Mouse (Mus musculus) brown adipose tissue, adult 24 weeks (tissue): Measurements from ENCODE around the gene Ldb3. TPM values are rescaled to one million over a fixed set of nuclear protein-coding genes. Genes with fewer than 3 reads are reported as not detected.

Experiments used
- H3K27ac ChIP-seq: fragments of 200-500 bp; replicated peaks from 2 replicates; pipeline ENCODE4 v1.5.1; 2012; ENCODE audit warnings: low read depth, mild to moderate bottlenecking, low read length
- H3K4me1 ChIP-seq: fragments of 200-500 bp; 2 replicates; pipeline ENCODE4 v1.6.1; 2012; ENCODE audit warnings: low read length, mixed read lengths; ENCODE audit not compliant: control insufficient read depth, insufficient read depth, insufficient read length
- H3K4me3 ChIP-seq: fragments of 200-500 bp; 2 replicates; pipeline ENCODE4 v1.5.1; 2012; ENCODE audit warnings: low read depth, mild to moderate bottlenecking, low read length, moderate library complexity; ENCODE audit not compliant: insufficient read depth
- polyA plus RNA-seq: library from polyadenylated mRNA; stranded (reverse); fragments of >200 nt; gene quantifications from 2 replicates; pipeline ENCODE4 v1.2.4, GENCODE M21; 2012; ENCODE audit not compliant: missing spikeins, insufficient read depth, insufficient read length

Ldb3 gene
- polyA plus RNA-seq, 1 experiment, result 12.4 TPM

- H3K4me1 ChIP-seq, result peaks cover 2% of the 10 kb centered on the region
Observed at GRCm38 (mm10) chr14:34501447-34501803, 87.1 kb downstream of the Ldb3 start.

GRCm38 (mm10) chr14:34500309-34500708 lies 88.2 kb downstream of the Ldb3 start:
- Histone ChIP-seq H3K4me1 (peaks cover 2% of the 10 kb centered on the region), H3K4me3 (no peak overlapping the region), H3K27ac (peak overlapping the region; percentile 7; the same call in 1 of the 2 replicates)

More at GRCm38 (mm10) chr14:34501447-34501803, 87.1 kb downstream of the Ldb3 start:
- H3K27ac ChIP-seq, result peak overlapping the region; percentile 70; the same call in 1 of the 2 replicates
- H3K4me3 ChIP-seq, result peak overlapping the region; percentile 98

DNA sequence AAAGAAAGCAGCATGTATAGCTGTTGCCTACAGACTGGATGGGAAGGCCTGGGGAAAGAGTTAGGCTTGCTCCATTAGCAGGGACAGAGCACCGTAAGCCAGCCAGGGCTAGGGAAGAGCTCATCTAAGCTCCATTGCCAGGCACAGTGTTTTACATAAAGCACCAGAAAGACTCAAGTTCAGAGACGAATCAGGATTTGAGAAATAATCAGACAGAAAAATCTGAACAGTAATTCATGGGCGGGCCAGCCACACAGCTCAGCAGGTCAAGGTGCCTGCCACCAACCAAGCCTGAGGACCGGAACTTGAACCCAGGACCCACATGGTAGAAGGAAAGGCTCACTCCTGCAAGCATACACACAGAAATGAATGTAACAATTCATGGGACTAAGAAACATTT lies 88.8 kb downstream of the Ldb3 start:
- Histone ChIP-seq H3K4me3 (no peak overlapping the region), H3K27ac (no peak overlapping the region), H3K4me1 (peaks cover 2% of the 10 kb centered on the region)

DNA sequence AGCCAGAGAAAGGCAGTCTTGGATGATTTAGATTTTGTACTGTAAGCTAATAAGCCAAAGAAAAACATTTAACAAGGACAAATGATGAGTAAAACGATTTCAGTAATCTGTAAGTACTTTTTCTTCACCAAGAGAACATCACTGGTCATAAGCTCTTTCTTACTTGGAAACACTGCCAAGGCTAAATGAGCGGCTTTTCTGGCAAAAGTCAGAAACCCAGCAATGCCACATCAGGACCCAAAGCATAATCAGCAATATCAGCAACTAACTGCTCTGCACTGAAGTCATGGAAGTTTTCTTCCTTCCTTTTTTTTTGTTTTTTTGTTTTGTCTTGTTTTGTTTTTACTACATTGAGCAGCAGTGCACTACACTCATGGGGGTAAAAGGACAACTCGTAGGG lies 91.1 kb downstream of the Ldb3 start:
- Histone ChIP-seq H3K27ac (no peak overlapping the region), H3K4me3 (no peak overlapping the region), H3K4me1 (peaks cover 2% of the 10 kb centered on the region)

GRCm38 (mm10) chr14:34493682-34494081 lies 94.8 kb downstream of the Ldb3 start:
- Histone ChIP-seq H3K4me3 (no peak overlapping the region), H3K4me1 (peaks cover 6% of the 10 kb centered on the region), H3K27ac (no peak overlapping the region)

DNA sequence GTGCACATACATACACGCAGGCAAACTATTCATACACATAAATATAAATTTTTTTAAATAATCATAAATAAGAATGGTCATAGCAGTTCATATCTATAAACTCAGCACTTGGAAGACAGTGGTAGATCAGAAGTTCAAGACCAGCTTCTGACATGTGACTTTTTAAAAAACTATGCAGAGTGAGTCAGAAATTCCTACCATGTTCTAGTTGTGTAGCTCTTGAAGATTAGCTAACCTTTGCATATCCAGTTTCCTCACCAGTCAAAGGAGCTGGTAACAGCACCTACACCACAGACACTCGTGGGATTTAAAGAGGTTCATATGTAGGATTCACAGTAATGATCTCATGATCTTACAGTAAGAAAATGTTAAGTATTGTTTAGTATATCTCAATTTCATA lies 95.8 kb downstream of the Ldb3 start:
- H3K4me1 ChIP-seq, result peaks cover 9% of the 10 kb centered on the region
- H3K4me3 ChIP-seq, result no peak overlapping the region
- no peak overlapping the region for H3K27ac ChIP-seq

DNA sequence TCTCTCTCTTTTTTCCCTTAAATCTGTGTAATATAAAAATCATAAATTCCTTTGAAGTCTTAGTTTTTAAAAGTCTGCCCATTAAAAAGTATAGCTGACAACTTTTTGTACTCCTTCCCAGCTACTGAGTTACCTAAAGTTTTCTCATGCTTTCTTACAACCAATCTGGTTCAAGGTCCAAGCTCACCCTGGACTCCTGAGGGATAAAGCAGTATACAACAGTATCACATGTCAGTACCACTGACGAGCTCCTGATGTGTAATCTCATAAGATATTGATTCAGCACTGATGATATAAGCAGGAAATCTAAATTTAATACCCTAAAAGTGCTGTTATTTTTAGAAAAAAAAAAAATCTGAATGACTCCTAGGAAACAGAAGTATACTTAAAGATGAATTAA lies 97.5 kb downstream of the Ldb3 start:
- H3K27ac ChIP-seq, result no peak overlapping the region; the same call in 1 of the 2 replicates
- no peak overlapping the region for H3K4me3 ChIP-seq
- H3K4me1 ChIP-seq, result peaks cover 8% of the 10 kb centered on the region

DNA sequence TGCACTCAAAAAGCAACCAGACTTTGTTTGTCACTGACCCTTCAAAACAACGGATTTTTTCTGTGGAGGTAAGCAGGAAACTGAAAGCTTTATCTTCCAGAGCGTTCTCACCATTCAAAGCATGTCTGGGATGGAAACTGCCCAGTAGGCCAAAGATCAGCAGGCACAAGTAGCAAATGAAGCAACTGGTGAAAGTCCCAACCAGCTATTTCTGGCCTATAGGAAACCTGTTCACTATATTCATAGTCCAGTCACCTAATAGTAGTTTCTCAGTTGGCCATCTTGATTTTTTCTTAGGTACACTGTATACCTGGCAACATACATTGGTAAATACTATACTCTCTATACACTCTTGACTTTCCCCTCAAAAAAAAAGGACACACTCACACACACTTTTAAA lies 98.6 kb downstream of the Ldb3 start:
- Histone ChIP-seq H3K4me3 (no peak overlapping the region), H3K27ac (peak overlapping the region; percentile 80), H3K4me1 (peaks cover 10% of the 10 kb centered on the region)

DNA sequence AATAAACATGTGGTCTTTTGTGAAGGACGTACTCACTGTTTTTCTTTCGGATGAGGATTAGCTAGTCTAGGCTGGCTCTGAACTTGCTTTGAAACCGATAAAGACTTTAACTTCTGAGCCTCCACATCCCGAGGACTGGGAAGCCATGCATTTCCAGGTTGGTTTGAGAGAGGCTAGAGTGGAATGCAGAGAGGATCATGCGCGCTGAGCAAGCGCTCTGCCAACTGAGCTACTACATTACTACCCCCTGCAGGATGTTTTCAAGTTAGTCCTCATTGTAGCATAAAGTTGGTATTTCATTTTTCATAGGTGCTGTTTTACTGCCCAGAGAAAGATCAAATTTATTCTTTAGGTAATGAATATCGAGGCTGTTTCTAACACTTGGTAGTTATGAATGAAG lies 102.3 kb downstream of the Ldb3 start:
- Histone ChIP-seq H3K4me3 (no peak overlapping the region), H3K27ac (no peak overlapping the region; the same call in 1 of the 2 replicates), H3K4me1 (peaks cover 15% of the 10 kb centered on the region)

- Histone ChIP-seq H3K4me3 (no peak overlapping the region), H3K27ac (no peak overlapping the region), H3K4me1 (peaks cover 11% of the 10 kb centered on the region)
Observed at GRCm38 (mm10) chr14:34483469-34484341, 104.8 kb downstream of the Ldb3 start.

Other genes with a start within 250 kb of the Ldb3 start
- 2.9 TPM in 1 of 2 replicates, not detected in the other for gene Fam25c, start 233.2 kb downstream of the Ldb3 start, polyA plus RNA-seq
- 136 and 188 TPM in 2 replicates for gene Sncg, start 213.9 kb downstream of the Ldb3 start, polyA plus RNA-seq
- 5.0 and 12.8 TPM in 2 replicates for gene Mmrn2, start 213.2 kb downstream of the Ldb3 start, polyA plus RNA-seq
- 20.5 and 21.8 TPM in 2 replicates for gene Bmpr1a, start 85.3 kb downstream of the Ldb3 start, polyA plus RNA-seq
- not detected in 2 replicates for gene 9230112D13Rik, start 65.9 kb downstream of the Ldb3 start, polyA plus RNA-seq
- gene Opn4, start 11.5 kb upstream of the Ldb3 start, polyA plus RNA-seq, result not detected in 2 replicates
- 37.1 and 39.0 TPM in 2 replicates for gene Wapl, start 85.2 kb upstream of the Ldb3 start, polyA plus RNA-seq
- not detected in 2 replicates for gene Grid1, start 231.4 kb upstream of the Ldb3 start, polyA plus RNA-seq